Mouse (Mus musculus): ENCODE results near the gene Apoa1.

GRCm38 (mm10) chr9:46199609-46200008, 28.8 kb upstream of the Apoa1 start:
- no peak for TF ChIP-seq NELFE (IDR thresholded peaks at IDR 0.05; ENCODE audit: low read depth, low read length)
- TF ChIP-seq TBP (IDR thresholded peaks at IDR 0.05; ENCODE audit: low read depth, low read length) = no peak
- no peak for TF ChIP-seq CTCF (IDR thresholded peaks at IDR 0.05 in 2 of 3, conservative IDR thresholded peaks at IDR 0.05 in 1 of 3; ENCODE audit: control insufficient read depth in 1 of 3, insufficient read depth in 1 of 3, low read depth in 2 of 3, low read length in 3 of 3, poor library complexity in 1 of 3, severe bottlenecking in 1 of 3)
- no peak for TF ChIP-seq ELF1 (IDR thresholded peaks at IDR 0.05; ENCODE audit: low read depth, low read length)
